Mouse (Mus musculus): ENCODE results near the gene Pcgf6.

GRCm38 (mm10) chr19:47009943-47010342, 40.8 kb downstream of the Pcgf6 start:
- no peak for TF ChIP-seq CTCF (IDR thresholded peaks at IDR 0.05; ENCODE audit: insufficient read depth, low read length)
- no peak for TF ChIP-seq POLR2A (IDR thresholded peaks at IDR 0.05; ENCODE audit: borderline replicate concordance, extremely low read depth, low read depth, low read length)
